Mouse (Mus musculus) liver, postnatal 0 days (tissue): ENCODE data around the gene Camsap2.

ENCODE experiments used
- CTCF ChIP-seq: sonication (generic); IDR thresholded peaks from 2 replicates; pipeline ENCODE4 v1.5.1; 2016; ENCODE audit warnings: antibody characterized with exemption, low read depth
- EP300 ChIP-seq: IDR thresholded peaks from 2 replicates; pipeline ENCODE4 v1.6.1; 2016; ENCODE audit warnings: antibody characterized with exemption, low read depth, mild to moderate bottlenecking

- no peak for TF ChIP-seq CTCF
- no peak for TF ChIP-seq EP300
Measured at GRCm38 (mm10) chr1:136364711-136365110, 18.8 kb upstream of the Camsap2 start.
